Mouse (Mus musculus) lung, embryonic 15.5 days (tissue): Measurements from ENCODE around the gene Uhrf1bp1. TPM values are rescaled to one million over a fixed set of nuclear protein-coding genes. Genes with fewer than 3 reads are reported as not detected.
"Not testable (repeated sequence)": the region's sequence is repeated elsewhere in the genome, so short reads cannot be mapped to it uniquely, and the experiment has no call there.

Experiments used
- ATAC-seq: fragments of 200-750 bp; cut with Nextera tagmentation; 2 replicates; pipeline ENCODE4 v1.8.0; 2017; ENCODE audit warnings: moderate number of reproducible peaks, borderline replicate concordance; ENCODE audit not compliant: low FRiP score, low TSS enrichment; ENCODE audit errors: extremely low read depth
- H3K27ac ChIP-seq: fragments of 300-500 bp; sonication (generic); 2 replicates; pipeline ENCODE4 v1.5.1; 2015; ENCODE audit warnings: moderate library complexity, mild to moderate bottlenecking, inconsistent platforms
- H3K27me3 ChIP-seq: fragments of 300-500 bp; sonication (generic); 2 replicates; pipeline ENCODE4 v1.6.1; 2015; ENCODE audit warnings: inconsistent platforms
- H3K36me3 ChIP-seq: fragments of 300-500 bp; sonication (generic); 2 replicates; pipeline ENCODE4 v1.6.1; 2015; ENCODE audit warnings: inconsistent platforms
- H3K4me1 ChIP-seq: fragments of 300-500 bp; sonication (generic); 2 replicates; pipeline ENCODE4 v1.6.1; 2015; ENCODE audit warnings: inconsistent platforms
- H3K4me2 ChIP-seq: fragments of 300-500 bp; sonication (generic); 2 replicates; pipeline ENCODE4 v1.6.1; 2015; ENCODE audit warnings: inconsistent platforms, mild to moderate bottlenecking, moderate library complexity
- H3K4me3 ChIP-seq: fragments of 300-500 bp; sonication (generic); 2 replicates; pipeline ENCODE4 v1.5.1; 2015; ENCODE audit warnings: mild to moderate bottlenecking, inconsistent platforms
- H3K9ac ChIP-seq: fragments of 300-500 bp; sonication (generic); 2 replicates; pipeline ENCODE4 v1.6.1; 2015; ENCODE audit warnings: inconsistent platforms
- H3K9me3 ChIP-seq: fragments of 300-500 bp; sonication (generic); 2 replicates; pipeline ENCODE4 v1.6.1; 2016; ENCODE audit warnings: inconsistent platforms
- WGBS: fragments of 180-500 bp; shearing (Covaris S2); methylation state at CpG from one replicate; pipeline ENCODE4 v1.1.7; 2015; 5-methylcytosine and 5-hydroxymethylcytosine counted together
- polyA plus RNA-seq: library from polyadenylated mRNA; unstranded; fragments of >200 nt; fragmentation: Nextera tagmentation; extraction: Ambion mirVana; gene quantifications from 2 replicates; pipeline ENCODE4 v1.2.1, GENCODE M21; 2015

The Uhrf1bp1 gene
- polyA plus RNA-seq, 1 experiment from 2014 or later: 4.8 TPM

- ATAC-seq: no peak
- 69% methylated on average over 9 of the region's 9 CpGs for WGBS
- no peaks in the 10 kb centered on the region for H3K27me3 ChIP-seq
- H3K4me3 ChIP-seq: no peak overlapping the region
- H3K9me3 ChIP-seq: no peaks in the 10 kb centered on the region
- no peak overlapping the region for H3K4me2 ChIP-seq
- H3K27ac ChIP-seq: no peak overlapping the region
- H3K4me1 ChIP-seq: peaks cover 33% of the 10 kb centered on the region
- no peaks in the 10 kb centered on the region for H3K36me3 ChIP-seq
- no peak overlapping the region for H3K9ac ChIP-seq
Measured at GRCm38 (mm10) chr17:27823142-27823905, 32.9 kb upstream of the Uhrf1bp1 start.

DNA sequence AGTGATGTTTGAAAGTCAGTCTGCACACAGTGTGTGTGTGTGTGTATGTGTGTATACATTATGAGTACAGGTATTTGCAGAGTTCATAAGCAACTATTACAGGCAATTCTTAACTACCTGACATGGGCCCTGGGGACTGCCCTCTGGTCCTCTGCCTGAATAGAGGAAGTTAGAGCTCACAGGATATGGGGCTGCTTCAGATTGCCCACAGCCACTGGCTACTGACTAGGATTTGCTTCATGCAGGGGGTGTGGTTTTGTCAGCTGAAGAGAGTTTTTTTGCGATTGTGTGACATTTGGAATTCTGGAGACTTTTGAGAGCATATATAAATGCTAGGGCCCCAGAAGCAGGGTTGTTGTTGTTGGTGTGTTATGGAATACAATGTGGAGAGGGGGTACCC is 31.3 kb upstream of the Uhrf1bp1 start:
- 54% methylated on average over 1 of the region's 1 CpGs for WGBS
- no peaks in the 10 kb centered on the region for H3K36me3 ChIP-seq
- H3K27ac ChIP-seq: no peak overlapping the region
- H3K27me3 ChIP-seq: 0 out of 2 replicates have a peak, but pooled peaks cover 6% of the 10 kb centered on the region
- H3K4me3 ChIP-seq: no peak overlapping the region
- no peak for ATAC-seq
- H3K4me1 ChIP-seq: peaks cover 23% of the 10 kb centered on the region
- H3K9ac ChIP-seq: no peak overlapping the region
- no peaks in the 10 kb centered on the region for H3K9me3 ChIP-seq
- H3K4me2 ChIP-seq: no peak overlapping the region

GRCm38 (mm10) chr17:27825539-27825938 is 30.7 kb upstream of the Uhrf1bp1 start:
- Histone ChIP-seq H3K4me1 (peaks cover 23% of the 10 kb centered on the region), H3K9me3 (no peaks in the 10 kb centered on the region), H3K9ac (no peak overlapping the region), H3K36me3 (no peaks in the 10 kb centered on the region), H3K27me3 (0 out of 2 replicates have a peak, but pooled peaks cover 6% of the 10 kb centered on the region), H3K27ac (0 out of 2 replicates have a peak overlapping the region, but pooled peaks have one; percentile 22), H3K4me2 (peak overlapping the region; percentile 63), H3K4me3 (peak overlapping the region; percentile 43)
- 19% methylated on average over 3 of the region's 3 CpGs for WGBS
- no peak for ATAC-seq

- Histone ChIP-seq H3K27me3 (0 out of 2 replicates have a peak, but pooled peaks cover 6% of the 10 kb centered on the region), H3K27ac (peak overlapping the region; percentile 84), H3K9ac (peak overlapping the region; percentile 42), H3K36me3 (no peaks in the 10 kb centered on the region), H3K4me1 (peaks cover 19% of the 10 kb centered on the region), H3K4me2 (peak overlapping the region; percentile 63), H3K4me3 (peak overlapping the region; percentile 43), H3K9me3 (no peaks in the 10 kb centered on the region)
- ATAC-seq: peak; percentile 79
- 2% methylated on average over 21 of the region's 22 CpGs for WGBS
Measured at GRCm38 (mm10) chr17:27825984-27826905, 30.0 kb upstream of the Uhrf1bp1 start.

GRCm38 (mm10) chr17:27826908-27827383 is 29.3 kb upstream of the Uhrf1bp1 start:
- WGBS: 2% methylated on average over 8 of the region's 9 CpGs
- peak overlapping the region; percentile 84 for H3K27ac ChIP-seq
- peak; percentile 73; the same call in 1 of the 2 replicates for ATAC-seq

GRCm38 (mm10) chr17:27827511-27827910 is 28.7 kb upstream of the Uhrf1bp1 start:
- H3K9me3 ChIP-seq: no peaks in the 10 kb centered on the region
- no peaks in the 10 kb centered on the region for H3K36me3 ChIP-seq
- WGBS: 43% methylated on average over 6 of the region's 6 CpGs
- H3K4me1 ChIP-seq: peaks cover 15% of the 10 kb centered on the region; the same call in 1 of the 2 replicates
- no peak overlapping the region for H3K4me3 ChIP-seq
- H3K9ac ChIP-seq: no peak overlapping the region
- H3K4me2 ChIP-seq: peak overlapping the region; percentile 63; the same call in 1 of the 2 replicates
- 0 out of 2 replicates have a peak, but pooled peaks cover 6% of the 10 kb centered on the region for H3K27me3 ChIP-seq
- H3K27ac ChIP-seq: 0 out of 2 replicates have a peak overlapping the region, but pooled peaks have one; percentile 50
- ATAC-seq: no peak

More at GRCm38 (mm10) chr17:27826908-27827383, 29.3 kb upstream of the Uhrf1bp1 start:
- Histone ChIP-seq H3K4me3 (peak overlapping the region; percentile 43), H3K27me3 (0 out of 2 replicates have a peak, but pooled peaks cover 6% of the 10 kb centered on the region), H3K9me3 (no peaks in the 10 kb centered on the region), H3K9ac (peak overlapping the region; percentile 42; the same call in 1 of the 2 replicates), H3K36me3 (no peaks in the 10 kb centered on the region), H3K4me1 (peaks cover 15% of the 10 kb centered on the region; the same call in 1 of the 2 replicates), H3K4me2 (peak overlapping the region; percentile 63)

DNA sequence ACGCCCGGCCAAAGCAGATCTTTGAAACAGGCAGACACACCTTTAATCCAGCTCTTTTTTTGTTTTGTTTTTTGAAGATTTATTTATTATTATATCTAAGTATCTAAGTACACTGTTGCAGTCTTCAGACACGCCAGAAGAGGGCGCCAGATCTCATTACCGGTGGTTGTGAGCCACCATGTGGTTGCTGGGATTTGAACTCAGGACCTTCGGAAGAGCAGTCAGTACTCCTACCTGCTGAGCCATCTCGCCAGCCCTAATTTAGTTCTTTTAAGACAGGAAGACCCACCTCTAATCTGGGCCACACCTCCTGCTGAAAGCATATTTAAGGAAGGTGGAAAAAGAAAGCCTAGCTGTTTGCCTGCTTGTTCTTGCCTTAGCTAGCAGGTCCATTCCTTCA is 25.8 kb upstream of the Uhrf1bp1 start:
- 0 out of 2 replicates have a peak, but pooled peaks cover 6% of the 10 kb centered on the region for H3K27me3 ChIP-seq
- H3K27ac ChIP-seq: no peak overlapping the region

DNA sequence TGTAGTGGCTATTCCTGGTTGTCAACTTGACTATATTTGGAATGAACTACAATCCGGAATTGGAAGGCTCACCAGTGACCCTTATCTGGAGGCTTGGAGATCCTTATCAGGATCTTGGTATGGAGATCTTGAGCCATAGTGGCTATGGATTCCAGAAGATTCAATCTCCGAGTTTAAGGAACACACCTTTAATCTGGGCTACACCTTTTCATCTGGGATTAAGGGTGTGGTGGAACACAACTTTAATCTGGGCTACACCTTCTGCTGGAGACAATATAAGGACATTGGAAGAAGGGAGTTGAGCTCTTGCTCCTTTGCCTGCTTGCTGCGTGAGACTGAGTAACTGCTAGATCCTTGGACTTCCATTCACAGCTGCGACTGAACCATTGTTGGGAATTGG is 18.4 kb upstream of the Uhrf1bp1 start, which contains the start of gene Snrpc:
TSS of gene Snrpc (plus strand) at position 301 of the 400 bp plus-strand sequence.
- H3K4me3 ChIP-seq, H3K9me3 ChIP-seq, ATAC-seq, H3K36me3 ChIP-seq, H3K27me3 ChIP-seq, H3K4me1 ChIP-seq, H3K27ac ChIP-seq, H3K9ac ChIP-seq: not testable (repeated sequence)
- 70% methylated on average over 4 of the region's 4 CpGs for WGBS
- H3K4me2 ChIP-seq: peak within 1 kb of the TSS; percentile 65; the same call in 1 of the 2 replicates

More for the DNA sequence above, 25.8 kb upstream of the Uhrf1bp1 start:
- 50% methylated on average over 7 of the region's 7 CpGs for WGBS
- ATAC-seq: no peak
- peaks cover 14% of the 10 kb centered on the region; the same call in 1 of the 2 replicates for H3K4me1 ChIP-seq
- no peak overlapping the region for H3K4me3 ChIP-seq
- no peaks in the 10 kb centered on the region for H3K36me3 ChIP-seq
- no peak overlapping the region for H3K4me2 ChIP-seq
- no peak overlapping the region for H3K9ac ChIP-seq
- H3K9me3 ChIP-seq: no peaks in the 10 kb centered on the region

DNA sequence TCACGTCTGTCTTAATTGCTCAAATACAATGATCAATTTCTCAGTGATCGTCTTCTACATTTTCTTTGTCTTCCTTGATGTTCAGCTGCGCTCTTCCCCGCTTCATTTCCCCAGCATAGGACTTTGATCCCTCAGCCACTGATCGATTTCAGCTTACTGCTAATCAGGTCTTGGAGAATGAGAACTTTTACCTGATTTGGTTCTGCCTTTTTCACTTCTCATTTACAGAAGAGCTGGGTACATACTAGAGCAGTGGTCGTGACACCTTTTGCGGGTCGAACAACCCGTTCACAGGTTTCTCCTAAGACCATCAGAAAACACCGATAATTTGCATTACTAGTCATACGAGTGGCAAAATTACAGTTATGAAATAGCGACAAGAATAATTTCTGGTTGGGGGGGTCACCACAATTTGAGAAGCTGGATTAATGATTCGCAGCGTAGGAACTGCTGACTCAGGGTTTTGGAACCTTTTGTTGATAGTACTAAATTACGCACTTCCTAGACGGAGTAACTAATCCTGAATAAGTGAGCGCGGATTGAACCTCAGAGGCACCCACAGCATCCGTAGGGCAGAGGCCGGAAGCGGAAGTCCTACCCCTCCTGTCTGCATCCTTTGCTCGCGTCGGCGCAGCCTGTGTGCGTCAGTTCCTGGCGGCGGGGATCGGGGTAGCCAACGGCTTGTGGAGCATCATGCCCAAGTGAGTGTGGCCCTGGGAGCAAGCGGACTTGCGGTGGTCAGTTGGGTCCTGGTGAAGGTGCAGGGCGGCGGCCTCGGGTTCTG is 16.6 kb upstream of the Uhrf1bp1 start:
- 2% methylated on average over 35 of the region's 35 CpGs for WGBS
- Histone ChIP-seq H3K27ac (no peak overlapping the region), H3K9me3 (no peaks in the 10 kb centered on the region), H3K4me3 (peak overlapping the region; percentile 67), H3K4me1 (peaks cover 6% of the 10 kb centered on the region), H3K36me3 (peaks cover 26% of the 10 kb centered on the region), H3K4me2 (peak overlapping the region; percentile 65), H3K27me3 (no peaks in the 10 kb centered on the region), H3K9ac (peak overlapping the region; percentile 82)
- ATAC-seq: peak; percentile 98

DNA sequence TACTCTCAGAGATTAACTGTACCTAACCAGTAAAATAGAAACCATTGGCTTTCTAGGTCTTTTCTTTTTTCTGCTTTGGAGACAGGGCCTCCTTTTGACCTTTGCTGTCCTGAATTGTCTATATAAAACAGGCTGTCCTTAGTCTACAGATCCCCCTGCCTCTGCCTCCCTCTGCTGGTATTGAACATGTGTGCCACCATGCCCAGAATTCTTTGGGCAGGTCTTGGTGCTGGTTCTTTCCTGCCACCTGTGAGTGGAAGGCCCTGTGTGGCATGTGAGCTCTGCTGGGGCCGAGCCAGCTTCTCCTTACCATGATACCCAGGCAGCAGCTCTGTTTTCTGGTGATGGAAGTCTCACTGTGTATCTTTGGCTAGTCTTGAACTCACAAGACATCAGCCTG is 7.9 kb upstream of the Uhrf1bp1 start:
- Histone ChIP-seq H3K27ac (no peak overlapping the region), H3K4me3 (no peak overlapping the region), H3K4me1 (no peaks in the 10 kb centered on the region), H3K4me2 (no peak overlapping the region), H3K36me3 (peaks cover 88% of the 10 kb centered on the region), H3K9ac (no peak overlapping the region), H3K27me3 (no peaks in the 10 kb centered on the region), H3K9me3 (no peaks in the 10 kb centered on the region)
- WGBS: 87% methylated on average over 1 of the region's 1 CpGs
- no peak for ATAC-seq

GRCm38 (mm10) chr17:27851076-27851475 is 5.2 kb upstream of the Uhrf1bp1 start:
- Histone ChIP-seq H3K27ac (no peak overlapping the region), H3K27me3 (no peaks in the 10 kb centered on the region), H3K4me2 (no peak overlapping the region), H3K9ac (no peak overlapping the region), H3K36me3 (peaks cover 73% of the 10 kb centered on the region), H3K4me3 (no peak overlapping the region), H3K9me3 (no peaks in the 10 kb centered on the region), H3K4me1 (no peaks in the 10 kb centered on the region)
- ATAC-seq: no peak
- WGBS: 66% methylated on average over 3 of the region's 3 CpGs
